Mouse (Mus musculus) activated CD4-positive, CD25-positive, alpha-beta regulatory T cell (primary cell): ENCODE data around the gene Sigirr. TPM values are rescaled to one million over a fixed set of nuclear protein-coding genes. Genes with fewer than 3 reads are reported as not detected.

Experiments used
- polyA plus RNA-seq, 2 experiments: library from polyadenylated mRNA; unstranded; fragments of 100-300 nt; shearing (Covaris generic); gene quantifications; one replicate each; pipeline ENCODE4 v1.2.1; 2017

The Sigirr gene
- 100 to 1,000 TPM; 176 to 187 TPM for polyA plus RNA-seq

DNA sequence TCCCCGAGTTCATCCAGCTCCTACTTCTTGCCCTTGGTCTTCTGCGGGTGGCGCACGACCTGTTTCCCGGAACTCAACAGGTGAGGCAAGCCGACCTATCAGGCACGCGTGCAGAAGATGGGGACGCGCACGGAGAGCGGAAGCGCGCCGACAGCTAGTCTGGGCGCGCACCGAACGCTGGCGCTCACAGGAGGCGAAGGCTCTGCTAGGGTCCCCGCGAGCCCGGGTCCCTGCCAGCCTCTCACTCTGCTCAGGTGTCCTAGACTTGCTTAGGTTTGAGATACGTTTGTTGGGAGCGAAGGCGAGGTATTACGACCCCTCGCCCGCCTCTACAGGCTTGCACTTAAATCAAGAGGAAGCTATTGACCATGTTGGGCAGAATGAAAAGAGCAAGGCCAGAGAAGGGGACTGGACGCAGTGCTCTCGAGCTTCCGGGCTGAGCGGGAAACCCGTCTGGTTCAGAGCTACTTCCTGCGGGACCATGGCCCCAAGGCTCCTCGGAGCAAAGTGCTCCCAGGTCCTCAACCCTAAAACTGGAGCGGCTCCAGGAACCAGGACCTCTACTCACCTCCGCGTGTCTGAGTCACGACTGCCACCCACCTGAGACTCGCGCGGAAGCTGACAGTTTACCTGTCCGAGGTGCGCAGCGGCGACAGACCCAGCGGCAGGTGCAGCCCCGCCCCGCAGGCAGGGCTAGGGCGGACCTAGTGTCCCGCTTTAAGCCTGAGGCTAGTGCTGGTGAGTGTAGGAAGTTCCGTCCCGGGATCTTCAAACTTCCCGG, at the start of gene Sigirr:
Gene Sigirr (minus strand): TSS at position 662 of the 781 bp plus-strand sequence.

DNA sequence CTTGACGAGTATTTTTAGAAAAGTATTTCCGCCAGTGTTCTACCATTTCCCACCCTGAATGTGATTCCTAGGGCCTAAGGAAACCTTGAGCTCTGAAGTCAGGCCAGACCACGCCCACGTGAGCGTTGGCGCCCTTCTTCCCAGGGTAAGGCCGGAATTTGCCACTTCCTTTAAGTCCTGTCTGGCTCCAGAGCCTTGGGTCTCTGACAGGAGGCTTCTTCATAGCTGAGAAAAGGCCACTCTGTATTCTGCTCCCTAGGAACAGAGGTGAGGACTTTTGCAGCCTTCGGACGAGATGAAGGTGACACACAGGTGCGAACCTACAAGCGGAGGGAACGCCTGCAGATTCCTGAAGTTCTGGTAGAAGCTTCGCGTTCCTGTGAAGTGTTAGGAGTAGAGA, 21.9 kb upstream of the Sigirr start, which contains the start of gene Ptdss2:
Gene Ptdss2 (plus strand): TSS at position 138 of the 400 bp plus-strand sequence.

DNA sequence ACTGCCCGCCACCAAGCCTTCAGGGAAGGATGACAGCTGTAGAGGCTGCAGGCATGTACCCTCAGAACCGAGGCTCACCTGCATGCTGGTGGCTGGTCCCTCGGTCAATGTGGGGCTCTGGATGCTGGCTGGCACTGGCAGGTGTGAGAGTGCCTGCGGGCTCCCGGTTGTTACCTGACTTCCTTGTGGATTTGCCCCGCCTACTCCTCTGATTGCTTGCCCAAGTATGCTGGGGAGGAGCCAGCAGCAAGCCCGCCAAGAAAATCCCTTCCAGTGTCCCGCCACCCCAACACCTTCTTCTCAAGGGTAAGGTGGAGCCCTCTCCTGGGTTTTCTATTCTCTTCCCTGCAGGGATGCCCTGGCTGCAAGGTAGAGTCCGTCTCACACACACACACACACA, 17.3 kb upstream of the Sigirr start, which contains the start of gene Ano9:
Gene Ano9 (minus strand): TSS at position 171 of the 400 bp plus-strand sequence.

DNA sequence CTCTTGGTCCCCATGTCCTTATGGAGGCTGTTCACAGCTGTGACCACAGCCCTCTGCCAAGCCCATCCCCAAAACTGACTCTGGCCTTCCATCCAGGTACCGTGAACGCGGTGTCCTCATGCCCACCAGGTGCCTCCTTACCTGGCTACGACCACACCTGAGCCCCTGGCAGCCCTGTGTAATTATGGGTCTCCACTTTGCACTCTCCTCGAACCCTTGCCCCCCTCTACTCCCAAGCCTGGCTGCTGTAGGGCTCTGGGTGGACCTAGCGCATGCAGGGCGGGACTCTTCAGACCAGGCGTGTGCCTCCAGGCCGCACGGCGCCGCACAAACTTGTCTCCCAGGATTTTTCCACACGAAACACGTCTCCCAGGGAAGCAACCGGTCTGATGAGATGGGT, 22.5 kb downstream of the Sigirr start, which contains the start of gene Pkp3:
Gene Pkp3 (plus strand): TSS at position 378 of the 400 bp plus-strand sequence.

DNA sequence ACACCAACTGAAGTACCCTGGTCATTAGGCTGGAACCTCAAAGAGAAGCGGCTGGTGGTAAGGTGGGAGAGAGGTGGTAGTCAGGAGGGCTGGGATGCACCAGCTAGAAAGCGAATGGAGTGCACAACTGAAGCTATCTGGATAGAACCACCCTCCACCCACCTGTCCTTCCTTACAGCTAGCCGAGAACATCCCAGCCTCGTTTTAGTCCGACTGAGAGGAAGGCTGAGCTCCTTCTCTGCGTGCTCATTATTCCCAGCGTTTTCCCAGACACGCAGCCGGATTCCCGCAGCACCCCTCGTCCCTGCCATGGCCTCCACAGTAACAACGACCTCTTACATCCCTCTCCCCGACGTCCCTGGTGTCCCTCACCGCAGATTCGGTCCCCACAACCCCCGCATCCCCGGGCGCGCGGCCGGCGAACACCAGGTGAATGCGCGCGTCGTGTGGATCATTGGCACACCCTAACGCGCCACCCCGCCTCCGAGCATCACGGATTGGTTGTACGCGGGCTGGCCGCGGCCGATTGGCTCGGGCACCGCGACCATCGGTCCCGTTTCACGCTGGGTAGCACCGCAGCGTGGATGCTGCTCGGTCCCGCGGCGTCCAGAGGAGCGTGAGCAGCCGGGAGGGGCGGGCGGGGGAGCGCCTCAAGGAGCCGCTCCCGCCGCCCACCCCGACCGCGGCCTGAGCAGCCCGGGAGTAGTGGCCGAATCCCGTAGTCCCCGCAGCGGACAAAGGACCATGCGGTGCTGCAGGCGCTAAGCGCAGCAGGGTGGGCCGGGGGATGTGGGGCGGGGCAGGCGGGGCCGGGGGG, 39.7 kb downstream of the Sigirr start, which contains the start of gene B4galnt4:
Gene B4galnt4 (plus strand): TSS at position 679 of the 817 bp plus-strand sequence.

Other genes starting within 250 kb of the Sigirr start
- gene Gm45785, start 244.2 kb downstream of the Sigirr start, polyA plus RNA-seq: under 1 TPM in 1 of 2 experiments, not detected in 1; 0.43 TPM
- gene Ric8a, start 243.6 kb downstream of the Sigirr start, polyA plus RNA-seq: 100 to 1,000 TPM; 101 to 128 TPM
- 10 to 100 TPM; 46.6 to 46.7 TPM for gene Bet1l, start 243.0 kb downstream of the Sigirr start, polyA plus RNA-seq
- gene Psmd13, start 218.6 kb downstream of the Sigirr start, polyA plus RNA-seq: 100 to 1,000 TPM; 232 to 235 TPM
- gene Sirt3, start 218.3 kb downstream of the Sigirr start, polyA plus RNA-seq: 10 to 100 TPM in 1 of 2 experiments, 1 to 10 TPM in 1; 4.9 to 10.0 TPM
- not detected for gene Cox8b, start 200.1 kb downstream of the Sigirr start, polyA plus RNA-seq
- gene Nlrp6, start 179.7 kb downstream of the Sigirr start, polyA plus RNA-seq: under 1 TPM in 1 of 2 experiments, not detected in 1; 0.24 TPM
- 10 to 100 TPM; 20.0 to 39.9 TPM for gene Pgghg, start 159.2 kb downstream of the Sigirr start, polyA plus RNA-seq
- under 1 TPM in 1 of 2 experiments, not detected in 1; 0.57 TPM for gene Ifitm5, start 150.3 kb downstream of the Sigirr start, polyA plus RNA-seq
- gene Gm45717, start 144.6 kb downstream of the Sigirr start, polyA plus RNA-seq: not detected
- gene Ifitm2, start 144.6 kb downstream of the Sigirr start, polyA plus RNA-seq: 100 to 1,000 TPM in 1 of 2 experiments, 10 to 100 TPM in 1; 67.1 to 119 TPM
- gene Ifitm1, start 133.4 kb downstream of the Sigirr start, polyA plus RNA-seq: 10 to 100 TPM in 1 of 2 experiments, 1 to 10 TPM in 1; 2.5 to 20.2 TPM
- 10 to 100 TPM; 14.6 to 31.5 TPM for gene Ifitm3, start 89.8 kb downstream of the Sigirr start, polyA plus RNA-seq
- gene Ifitm6, start 82.6 kb downstream of the Sigirr start, polyA plus RNA-seq: 1 to 10 TPM in 1 of 2 experiments, under 1 TPM in 1; 0.75 to 1.2 TPM
- not detected for gene Gm17387, start 71.4 kb downstream of the Sigirr start, polyA plus RNA-seq
- gene B4galnt4, start 39.5 kb downstream of the Sigirr start, polyA plus RNA-seq: 10 to 100 TPM in 1 of 2 experiments, 1 to 10 TPM in 1; 9.9 to 21.4 TPM
- 100 to 1,000 TPM; 238 to 385 TPM for gene Pkp3, start 22.4 kb downstream of the Sigirr start, polyA plus RNA-seq
- gene Ano9, start 17.2 kb upstream of the Sigirr start, polyA plus RNA-seq: not detected
- gene Ptdss2, start 21.8 kb upstream of the Sigirr start, polyA plus RNA-seq: 10 to 100 TPM; 17.3 to 22.2 TPM
- 100 to 1,000 TPM; 107 to 150 TPM for gene Rnh1, start 72.3 kb upstream of the Sigirr start, polyA plus RNA-seq
- 10 to 100 TPM; 56.0 to 61.9 TPM for gene Hras, start 93.4 kb upstream of the Sigirr start, polyA plus RNA-seq
- gene Lrrc56, start 93.6 kb upstream of the Sigirr start, polyA plus RNA-seq: 1 to 10 TPM; 2.2 to 5.0 TPM
- gene Lmntd2, start 113.5 kb upstream of the Sigirr start, polyA plus RNA-seq: 1 to 10 TPM; 8.3 to 9.9 TPM
- gene Rassf7, start 115.3 kb upstream of the Sigirr start, polyA plus RNA-seq: 10 to 100 TPM; 18.6 to 23.4 TPM
- gene Phrf1, start 128.2 kb upstream of the Sigirr start, polyA plus RNA-seq: 10 to 100 TPM; 55.5 to 85.8 TPM
- 100 to 1,000 TPM; 105 to 126 TPM for gene Irf7, start 165.9 kb upstream of the Sigirr start, polyA plus RNA-seq
- gene Cdhr5, start 176.2 kb upstream of the Sigirr start, polyA plus RNA-seq: under 1 TPM in 1 of 2 experiments, not detected in 1; 0.07 TPM
- not detected for gene Sct, start 178.6 kb upstream of the Sigirr start, polyA plus RNA-seq
- gene Drd4, start 191.4 kb upstream of the Sigirr start, polyA plus RNA-seq: under 1 TPM in 1 of 2 experiments, not detected in 1; 0.06 TPM
- 10 to 100 TPM; 48.0 to 58.2 TPM for gene Deaf1, start 227.1 kb upstream of the Sigirr start, polyA plus RNA-seq
- 10 to 100 TPM; 37.5 to 40.6 TPM for gene Tmem80, start 227.2 kb upstream of the Sigirr start, polyA plus RNA-seq
- gene Eps8l2, start 238.3 kb upstream of the Sigirr start, polyA plus RNA-seq: under 1 TPM in 1 of 2 experiments, not detected in 1; 0.09 TPM